Mouse (Mus musculus): ENCODE data around the gene Atg4d.

GRCm38 (mm10) chr9:21233366-21233765, 31.7 kb upstream of the Atg4d start:
- TF ChIP-seq CTCF (IDR thresholded peaks at IDR 0.05; ENCODE audit: low read depth) (no peak), EP300 (optimal IDR thresholded peaks at IDR 0.05) (no peak)
